Mouse (Mus musculus) mesoderm, embryonic 11.5 days (tissue): Measurements from ENCODE around the gene Rftn1.

Experiments
- DNase-seq: peaks from one replicate; pipeline ENCODE4 v3.0.0-alpha.2; 2012; ENCODE audit warnings: low read depth, low spot score

Rftn1 gene

GRCm38 (mm10) chr17:50093356-50093755, 97.1 kb downstream of the Rftn1 start:
- DNase-seq = no peak

GRCm38 (mm10) chr17:50092848-50093247, 97.6 kb downstream of the Rftn1 start:
- no peak for DNase-seq

GRCm38 (mm10) chr17:50091829-50092228, 98.6 kb downstream of the Rftn1 start:
- DNase-seq = no peak

GRCm38 (mm10) chr17:50089725-50090124, 100.7 kb downstream of the Rftn1 start:
- no peak for DNase-seq

- no peak for DNase-seq
Measured at GRCm38 (mm10) chr17:50088054-50088453, 102.4 kb downstream of the Rftn1 start.

GRCm38 (mm10) chr17:50086887-50087286, 103.6 kb downstream of the Rftn1 start:
- no peak for DNase-seq

- DNase-seq = no peak
Measured at GRCm38 (mm10) chr17:50084721-50085120, 105.8 kb downstream of the Rftn1 start.

- DNase-seq = no peak
Measured at GRCm38 (mm10) chr17:50083937-50084336, 106.5 kb downstream of the Rftn1 start.

GRCm38 (mm10) chr17:50082947-50083346, 107.5 kb downstream of the Rftn1 start:
- DNase-seq = no peak

- no peak for DNase-seq
Measured at GRCm38 (mm10) chr17:50081647-50082046, 108.8 kb downstream of the Rftn1 start.

- DNase-seq = no peak
Measured at GRCm38 (mm10) chr17:50080991-50081390, 109.5 kb downstream of the Rftn1 start.

- DNase-seq = no peak
Measured at GRCm38 (mm10) chr17:50078749-50079148, 111.7 kb downstream of the Rftn1 start.

GRCm38 (mm10) chr17:50072982-50073965, 117.2 kb downstream of the Rftn1 start:
- no peak for DNase-seq

- no peak for DNase-seq
Measured at GRCm38 (mm10) chr17:50071602-50071988, 118.9 kb downstream of the Rftn1 start.

- DNase-seq = no peak
Measured at GRCm38 (mm10) chr17:50070822-50071601, 119.5 kb downstream of the Rftn1 start.

- no peak for DNase-seq
Measured at GRCm38 (mm10) chr17:50069897-50070636, 120.4 kb downstream of the Rftn1 start.

- no peak for DNase-seq
Measured at GRCm38 (mm10) chr17:50069205-50069604, 121.3 kb downstream of the Rftn1 start.

GRCm38 (mm10) chr17:50068681-50069138, 121.8 kb downstream of the Rftn1 start:
- no peak for DNase-seq

GRCm38 (mm10) chr17:50067774-50068680, 122.4 kb downstream of the Rftn1 start:
- no peak for DNase-seq
